Mouse (Mus musculus) embryonic facial prominence, embryonic 10.5 days (tissue): ENCODE data around the gene Pex14. TPM values are rescaled to one million over a fixed set of nuclear protein-coding genes. Genes with fewer than 3 reads are reported as not detected.

Experiments used
- DNase-seq: peaks from one replicate; pipeline ENCODE4 v3.0.0-alpha.2; 2017; ENCODE audit warnings: low spot score
- H3K27ac ChIP-seq: fragments of 300-500 bp; sonication (generic); replicated peaks from 2 replicates; pipeline ENCODE4 v1.5.1; 2016; ENCODE audit warnings: mild to moderate bottlenecking
- H3K27me3 ChIP-seq: fragments of 300-500 bp; sonication (generic); replicated peaks from 2 replicates; pipeline ENCODE4 v1.6.1; 2016; ENCODE audit warnings: low read depth, mild to moderate bottlenecking; ENCODE audit not compliant: poor library complexity, severe bottlenecking
- H3K36me3 ChIP-seq: fragments of 300-500 bp; sonication (generic); replicated peaks from 2 replicates; pipeline ENCODE4 v1.6.1; 2016; ENCODE audit warnings: mild to moderate bottlenecking, moderate library complexity
- H3K4me1 ChIP-seq: fragments of 300-500 bp; sonication (generic); 2 replicates; pipeline ENCODE4 v1.6.1; 2016
- H3K4me3 ChIP-seq: fragments of 300-500 bp; sonication (generic); 2 replicates; pipeline ENCODE4 v1.5.1; 2016; ENCODE audit warnings: mild to moderate bottlenecking, moderate library complexity
- H3K9me3 ChIP-seq: fragments of 300-500 bp; sonication (generic); 2 replicates; pipeline ENCODE4 v1.6.1; 2016; ENCODE audit warnings: mild to moderate bottlenecking
- WGBS: fragments of 180-500 bp; shearing (Covaris S2); methylation state at CpG from one replicate; pipeline ENCODE4 v1.1.7; 2016; 5-methylcytosine and 5-hydroxymethylcytosine counted together
- polyA plus RNA-seq: library from polyadenylated mRNA; unstranded; fragments of >200 nt; fragmentation: Nextera tagmentation; extraction: Ambion mirVana; gene quantifications from 2 replicates; pipeline ENCODE4 v1.2.1, GENCODE M21; 2016

Pex14 gene
- polyA plus RNA-seq, 1 experiment from 2014 or later: 59.0 TPM

DNA sequence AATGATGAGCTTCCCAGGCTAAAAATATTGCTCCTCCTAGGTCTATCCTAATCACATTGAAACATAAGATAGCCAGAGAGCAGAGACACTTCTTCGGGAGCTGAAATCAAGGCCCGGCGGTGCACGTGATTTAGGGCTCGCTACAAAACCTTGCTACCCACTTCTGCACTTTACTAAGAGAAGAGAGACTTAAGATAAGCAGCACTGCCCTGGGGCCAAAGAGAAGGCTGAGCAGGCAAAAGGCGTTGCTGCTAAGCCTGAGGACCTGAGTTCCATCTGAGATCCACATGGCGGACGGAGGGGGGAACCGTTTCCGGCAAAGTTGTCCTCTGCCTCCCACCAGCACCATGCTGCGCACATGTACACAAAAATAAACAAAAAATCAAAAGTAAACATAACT, 1.1 kb downstream of the Pex14 start:
- Histone ChIP-seq H3K36me3 (peaks cover 13% of the 10 kb centered on the region), H3K27ac (peak overlapping the region; percentile 94), H3K4me1 (peaks cover 17% of the 10 kb centered on the region), H3K27me3 (no peaks in the 10 kb centered on the region), H3K9me3 (no peaks in the 10 kb centered on the region), H3K4me3 (peak overlapping the region; percentile 100)
- WGBS: 24% methylated on average over 11 of the region's 11 CpGs
- DNase-seq: no peak

DNA sequence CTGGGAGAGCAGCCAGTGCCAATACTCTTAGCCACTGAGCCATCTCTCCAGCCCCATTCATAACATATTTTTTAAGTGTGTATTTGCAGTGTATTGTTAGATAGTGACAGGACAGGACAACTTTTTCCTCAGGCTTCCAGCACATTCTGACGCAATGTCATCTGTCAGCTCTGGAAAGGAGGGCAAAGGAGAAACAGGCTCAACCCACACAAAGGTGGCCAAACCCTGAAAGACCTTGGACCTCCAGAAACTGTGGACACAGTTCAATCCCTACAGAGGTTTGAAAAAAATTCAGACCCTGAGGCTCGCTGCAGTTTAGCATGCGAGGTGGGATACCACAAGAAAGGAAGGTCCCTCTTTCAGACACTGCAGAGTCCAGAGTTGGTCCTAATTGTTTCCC, 1.7 kb downstream of the Pex14 start:
- 82% methylated on average over 3 of the region's 3 CpGs for WGBS
- Histone ChIP-seq H3K27me3 (no peaks in the 10 kb centered on the region), H3K36me3 (peaks cover 19% of the 10 kb centered on the region), H3K4me1 (peaks cover 17% of the 10 kb centered on the region), H3K4me3 (peak overlapping the region; percentile 100), H3K9me3 (no peaks in the 10 kb centered on the region; the same call in 1 of the 2 replicates), H3K27ac (no peak overlapping the region)
- no peak for DNase-seq

DNA sequence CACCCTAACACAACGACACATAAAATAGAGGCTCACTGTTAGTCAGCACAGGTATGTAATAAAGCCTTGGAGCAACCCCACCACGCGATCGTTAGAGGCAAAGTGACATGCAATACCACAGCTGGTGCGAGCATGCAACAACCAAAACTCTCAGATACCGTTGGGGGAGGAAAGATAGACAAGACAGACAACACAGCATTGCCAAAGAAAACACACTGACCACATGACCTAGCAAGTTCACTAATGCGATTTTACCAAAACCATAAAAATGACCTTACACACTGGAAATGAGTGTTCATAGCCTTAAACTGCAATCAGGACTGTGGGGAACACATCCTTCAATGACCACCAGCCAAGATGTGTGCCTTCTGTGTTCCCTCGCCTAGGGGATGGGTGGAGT, 8.3 kb downstream of the Pex14 start:
- Histone ChIP-seq H3K27ac (no peak overlapping the region), H3K4me3 (no peak overlapping the region), H3K27me3 (no peaks in the 10 kb centered on the region), H3K36me3 (peaks cover 37% of the 10 kb centered on the region), H3K9me3 (no peaks in the 10 kb centered on the region; the same call in 1 of the 2 replicates), H3K4me1 (0 out of 2 replicates have a peak, but pooled peaks cover 7% of the 10 kb centered on the region)
- DNase-seq: no peak
- 90% methylated on average over 8 of the region's 8 CpGs for WGBS

DNA sequence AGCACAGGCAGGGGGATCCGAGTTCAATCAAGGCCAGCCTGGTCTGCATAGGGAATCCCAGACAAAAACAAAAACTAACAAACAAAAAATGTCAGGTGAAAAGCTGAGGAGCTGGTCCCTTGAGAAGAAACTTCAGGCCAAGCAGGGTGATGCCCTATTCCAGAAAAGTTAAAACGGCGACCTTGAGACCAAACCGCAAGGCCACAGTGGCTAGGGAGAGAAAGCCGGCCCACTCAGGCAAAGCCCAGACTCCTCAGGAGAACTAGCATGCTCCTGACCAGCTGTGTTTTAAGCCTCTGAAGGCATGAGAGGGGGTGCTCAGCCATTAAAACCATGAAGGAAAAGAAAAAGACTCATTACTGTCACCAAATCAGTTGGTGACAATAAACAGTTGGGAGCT, 14.3 kb downstream of the Pex14 start:
- Histone ChIP-seq H3K9me3 (no peaks in the 10 kb centered on the region), H3K36me3 (peaks cover 8% of the 10 kb centered on the region), H3K4me3 (no peak overlapping the region), H3K4me1 (0 out of 2 replicates have a peak, but pooled peaks cover 5% of the 10 kb centered on the region), H3K27me3 (no peaks in the 10 kb centered on the region), H3K27ac (no peak overlapping the region)
- WGBS: 82% methylated on average over 5 of the region's 5 CpGs
- no peak for DNase-seq

DNA sequence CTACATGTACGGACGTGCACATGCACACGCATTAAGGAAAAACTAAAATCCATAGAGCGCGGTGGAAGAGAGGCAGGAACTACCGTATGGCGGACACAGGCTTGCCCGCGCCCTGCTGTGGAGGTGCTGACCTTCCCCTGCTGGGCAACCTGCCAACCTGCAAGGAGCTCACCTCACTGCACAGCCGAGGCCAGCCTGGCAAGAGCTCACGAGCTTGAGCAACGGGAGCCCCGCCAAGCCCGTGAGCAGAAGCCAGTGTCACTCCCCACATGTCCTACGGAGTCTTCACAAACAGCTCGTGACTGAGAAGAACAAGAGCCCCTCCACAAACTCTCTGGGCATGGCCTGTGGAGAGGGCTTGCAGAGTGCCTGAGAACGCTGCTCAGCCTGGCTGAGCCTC, 18.1 kb downstream of the Pex14 start:
- H3K4me3 ChIP-seq: no peak overlapping the region
- no peak for DNase-seq
- H3K27me3 ChIP-seq: no peaks in the 10 kb centered on the region
- H3K36me3 ChIP-seq: peaks cover 8% of the 10 kb centered on the region
- no peaks in the 10 kb centered on the region for H3K9me3 ChIP-seq
- H3K27ac ChIP-seq: no peak overlapping the region
- H3K4me1 ChIP-seq: peaks cover 15% of the 10 kb centered on the region
- WGBS: 88% methylated on average over 17 of the region's 17 CpGs

DNA sequence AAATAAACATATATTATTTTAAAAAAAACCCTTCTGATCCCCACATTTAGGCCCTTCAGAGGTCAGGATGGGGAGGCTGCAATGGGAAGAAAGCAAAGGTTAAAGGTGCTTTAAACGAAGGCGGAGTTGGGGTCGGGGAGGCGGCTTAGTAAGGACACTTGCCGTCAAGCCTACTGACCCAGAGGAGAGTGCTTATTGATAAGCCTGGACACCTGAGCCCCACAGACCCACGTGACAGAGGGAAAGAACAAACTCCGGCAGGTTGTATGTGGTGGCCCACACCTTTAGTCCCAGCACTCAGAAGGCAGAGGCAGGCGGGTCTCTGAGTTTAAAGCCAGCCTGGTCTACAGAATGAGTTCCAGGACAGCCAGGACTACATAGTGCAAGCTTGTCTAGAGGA, 19.6 kb downstream of the Pex14 start:
- H3K27ac ChIP-seq: no peak overlapping the region
- peaks cover 15% of the 10 kb centered on the region for H3K36me3 ChIP-seq
- peaks cover 25% of the 10 kb centered on the region for H3K4me1 ChIP-seq
- no peaks in the 10 kb centered on the region for H3K9me3 ChIP-seq
- no peak overlapping the region for H3K4me3 ChIP-seq
- no peaks in the 10 kb centered on the region for H3K27me3 ChIP-seq
- 91% methylated on average over 8 of the region's 8 CpGs for WGBS
- DNase-seq: no peak

DNA sequence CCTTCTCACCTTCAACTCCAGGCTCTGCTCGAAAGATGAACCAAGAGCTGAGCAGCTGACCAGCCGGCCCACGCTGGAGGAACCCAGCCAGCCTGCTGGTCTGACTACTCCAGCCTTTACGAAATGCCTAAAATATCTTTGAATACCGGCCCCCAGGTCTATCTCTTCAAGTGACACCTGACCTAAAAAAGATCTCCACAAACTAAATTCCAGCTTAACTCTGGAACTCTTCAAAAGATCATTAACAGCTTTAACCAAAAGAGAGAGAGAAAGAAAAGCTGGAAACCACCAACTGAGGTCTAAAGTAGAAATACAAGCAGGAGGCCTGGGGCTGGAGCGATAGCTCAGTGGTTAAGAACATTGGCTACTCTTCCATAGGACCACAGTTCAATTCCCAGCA, 20.0 kb downstream of the Pex14 start:
- no peak for DNase-seq
- Histone ChIP-seq H3K27ac (no peak overlapping the region), H3K27me3 (no peaks in the 10 kb centered on the region), H3K9me3 (no peaks in the 10 kb centered on the region), H3K4me3 (no peak overlapping the region), H3K4me1 (peaks cover 25% of the 10 kb centered on the region), H3K36me3 (peaks cover 19% of the 10 kb centered on the region)
- 89% methylated on average over 6 of the region's 6 CpGs for WGBS

DNA sequence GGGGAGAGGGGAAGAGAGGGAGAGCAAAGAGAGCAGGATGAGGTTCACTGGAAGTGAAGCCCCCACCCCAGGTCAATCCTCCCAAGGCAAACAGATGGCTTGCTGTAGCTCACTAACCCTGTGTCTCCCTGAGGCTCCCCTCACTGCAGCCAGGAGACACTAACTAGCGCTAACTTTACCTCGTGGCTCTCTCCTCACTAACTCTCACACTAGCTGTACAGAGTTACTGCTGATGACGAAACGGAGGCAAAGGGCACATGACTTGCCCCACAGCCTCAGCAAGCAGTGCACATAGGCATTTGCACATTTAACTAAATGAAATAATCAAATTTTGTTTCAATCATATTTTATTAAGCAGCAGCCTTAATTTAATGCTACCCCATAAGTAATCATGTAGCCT, 21.4 kb downstream of the Pex14 start:
- Histone ChIP-seq H3K36me3 (peaks cover 26% of the 10 kb centered on the region), H3K9me3 (no peaks in the 10 kb centered on the region), H3K27me3 (no peaks in the 10 kb centered on the region), H3K4me1 (peaks cover 28% of the 10 kb centered on the region), H3K27ac (no peak overlapping the region), H3K4me3 (no peak overlapping the region)
- DNase-seq: no peak
- 58% methylated on average over 4 of the region's 4 CpGs for WGBS

DNA sequence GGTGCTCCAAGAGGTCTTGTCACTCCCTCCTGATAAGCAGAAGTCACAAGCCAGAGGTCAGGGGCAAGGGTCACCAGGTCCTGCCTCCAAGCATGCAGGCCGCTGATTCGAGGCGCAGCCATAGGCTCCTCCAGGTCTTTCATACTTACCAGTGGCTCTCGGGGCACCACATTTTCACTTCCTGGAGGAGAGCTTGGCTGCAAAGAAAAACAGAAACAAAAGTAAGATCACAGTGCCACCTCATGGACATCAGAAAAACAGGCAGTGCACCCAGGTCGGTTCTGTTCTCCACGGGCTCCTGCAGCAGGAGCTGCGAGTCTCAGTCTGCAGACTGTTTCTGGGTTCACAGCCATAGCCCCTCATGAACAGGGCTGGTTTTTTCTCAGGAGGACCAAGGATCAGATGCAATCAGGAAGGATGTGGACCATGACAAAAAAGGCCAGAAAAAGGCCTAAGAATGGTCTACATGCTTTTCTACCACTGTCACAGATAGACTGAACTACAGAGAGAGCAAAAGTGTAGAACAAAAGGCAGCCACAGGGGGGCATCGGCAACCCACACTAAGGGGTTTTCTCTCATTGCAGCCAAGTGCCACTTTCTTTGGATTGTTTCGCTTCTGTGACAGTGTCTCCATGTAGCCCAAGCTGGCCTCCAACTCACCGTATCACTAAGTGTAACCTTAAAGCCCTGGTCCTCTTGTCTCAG, 23.7 kb downstream of the Pex14 start:
- no peak overlapping the region for H3K4me3 ChIP-seq
- peaks cover 29% of the 10 kb centered on the region for H3K4me1 ChIP-seq
- DNase-seq: peak; percentile 72
- WGBS: 34% methylated on average over 10 of the region's 10 CpGs
- H3K9me3 ChIP-seq: no peaks in the 10 kb centered on the region
- no peaks in the 10 kb centered on the region for H3K27me3 ChIP-seq
- H3K27ac ChIP-seq: no peak overlapping the region
- H3K36me3 ChIP-seq: peaks cover 42% of the 10 kb centered on the region

DNA sequence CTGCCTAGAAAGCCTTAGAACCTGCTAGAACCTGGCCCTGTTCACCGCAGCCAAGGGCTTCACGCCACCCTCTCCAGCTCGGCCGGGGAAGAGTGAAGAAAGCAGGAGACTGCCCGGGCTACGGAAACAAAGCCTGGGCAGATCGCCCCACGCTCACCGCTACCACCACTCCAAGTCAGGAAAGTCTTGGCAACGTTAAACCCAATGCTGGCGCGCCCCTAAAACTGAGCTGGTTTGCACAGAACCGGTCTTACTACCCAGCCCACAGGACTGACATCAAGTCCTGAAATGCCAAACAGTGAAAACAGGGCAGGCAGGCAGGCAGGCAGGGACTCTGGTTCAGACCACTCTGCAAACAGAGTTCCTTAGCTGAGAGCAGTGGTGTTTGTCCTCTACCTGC, 24.6 kb downstream of the Pex14 start:
- H3K9me3 ChIP-seq: no peaks in the 10 kb centered on the region
- no peak overlapping the region for H3K4me3 ChIP-seq
- 94% methylated on average over 13 of the region's 13 CpGs for WGBS
- H3K36me3 ChIP-seq: peaks cover 42% of the 10 kb centered on the region
- H3K27ac ChIP-seq: no peak overlapping the region
- DNase-seq: no peak
- H3K4me1 ChIP-seq: peaks cover 38% of the 10 kb centered on the region
- H3K27me3 ChIP-seq: no peaks in the 10 kb centered on the region

DNA sequence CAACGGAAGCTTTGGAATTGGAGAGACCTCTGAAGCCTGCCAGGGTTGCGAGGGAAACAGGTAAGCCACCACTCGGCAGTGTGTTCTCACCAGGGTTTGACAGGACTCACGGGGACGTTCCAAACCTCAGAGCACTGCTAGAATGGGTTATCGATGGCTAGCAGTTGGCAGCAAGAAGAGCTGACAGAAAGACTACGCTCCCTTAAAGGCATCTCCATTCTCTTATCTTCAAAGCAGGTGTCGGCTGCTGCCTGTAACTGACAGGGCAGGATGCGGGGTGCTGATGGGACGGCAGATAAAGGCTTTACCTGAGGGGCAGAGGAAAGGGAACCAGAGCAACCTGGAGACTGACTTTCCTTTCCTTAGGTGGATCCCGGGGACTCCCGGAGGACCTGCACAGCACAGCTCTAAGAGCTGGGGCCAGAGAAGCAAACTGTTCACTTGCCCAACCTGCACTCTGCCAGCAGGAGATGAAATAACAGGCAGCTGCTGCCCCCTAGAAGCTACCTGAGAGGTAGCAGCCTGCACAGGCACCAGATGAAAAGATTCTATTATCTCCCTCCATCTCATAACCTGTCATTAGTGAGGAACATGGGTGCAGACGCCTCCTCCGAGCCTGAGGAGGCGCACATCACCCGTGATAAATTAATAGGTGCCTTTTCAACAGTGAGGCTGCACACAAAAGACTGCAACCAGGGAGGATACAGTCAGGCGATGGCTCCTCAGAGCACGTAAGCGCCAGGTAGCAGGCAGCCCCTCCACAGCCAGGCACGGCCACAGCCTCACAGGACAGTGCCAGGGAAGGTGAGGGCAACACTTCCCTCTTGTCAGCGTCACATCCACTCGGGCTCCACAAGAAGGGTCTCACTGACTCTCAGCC, 32.8 kb downstream of the Pex14 start:
- H3K36me3 ChIP-seq: peaks cover 21% of the 10 kb centered on the region
- H3K4me1 ChIP-seq: peaks cover 42% of the 10 kb centered on the region
- DNase-seq: no peak
- H3K27me3 ChIP-seq: no peaks in the 10 kb centered on the region
- no peak overlapping the region for H3K4me3 ChIP-seq
- no peaks in the 10 kb centered on the region for H3K9me3 ChIP-seq
- no peak overlapping the region for H3K27ac ChIP-seq
- 83% methylated on average over 22 of the region's 22 CpGs for WGBS

DNA sequence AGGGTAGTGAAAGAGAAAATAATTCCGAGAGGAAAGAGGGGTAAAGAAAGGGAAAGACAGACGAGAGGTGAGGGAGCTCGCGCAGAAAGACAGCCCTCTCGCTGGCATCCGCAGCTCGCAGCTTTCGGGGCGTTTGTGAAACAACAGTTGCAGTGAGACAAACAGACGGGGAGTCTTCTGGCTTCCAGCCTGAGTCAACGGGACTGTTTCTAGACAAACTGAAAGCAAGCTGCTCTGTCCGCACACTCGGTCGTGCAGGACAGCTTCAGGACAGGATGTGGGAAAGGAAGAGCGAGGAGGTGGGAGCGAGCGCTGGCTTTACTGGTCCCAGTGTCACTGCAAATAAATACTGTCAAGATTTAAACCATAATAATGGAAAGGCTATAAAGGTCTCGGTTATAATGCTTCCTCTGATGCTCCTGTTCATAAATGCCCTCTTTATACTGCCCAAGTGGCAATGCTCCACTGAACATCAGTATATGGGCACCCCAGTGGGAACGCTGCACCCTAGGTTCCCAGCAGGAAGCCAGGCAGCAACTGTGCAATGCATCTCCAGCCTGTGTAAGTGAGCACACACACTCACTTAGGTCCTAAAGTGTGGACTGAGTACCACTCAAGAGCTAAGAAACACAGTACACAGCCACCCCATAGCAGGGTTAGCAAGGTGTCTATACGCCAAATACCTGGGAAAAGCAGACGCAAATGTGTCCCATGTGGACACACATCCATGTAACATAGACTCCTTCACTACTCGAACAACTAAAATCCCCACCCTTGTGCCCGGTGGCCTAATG, 35.4 kb downstream of the Pex14 start:
- Histone ChIP-seq H3K27me3 (no peaks in the 10 kb centered on the region), H3K9me3 (no peaks in the 10 kb centered on the region), H3K4me1 (peaks cover 49% of the 10 kb centered on the region), H3K36me3 (peaks cover 15% of the 10 kb centered on the region), H3K27ac (no peak overlapping the region), H3K4me3 (no peak overlapping the region)
- no peak for DNase-seq
- 86% methylated on average over 23 of the region's 23 CpGs for WGBS
